Mouse (Mus musculus): ENCODE data around the gene Tmem270. TPM values are rescaled to one million over a fixed set of nuclear protein-coding genes. Genes with fewer than 3 reads are reported as not detected.

Gene Tmem270
- total RNA-seq, 2 experiments from 2014 or later, result not detected

GRCm38 (mm10) chr5:134929988-134930387, 23.5 kb upstream of the Tmem270 start:
- no peak for DNase-seq

- no peak for DNase-seq
These were observed 20.2 kb upstream of the Tmem270 start for GRCm38 (mm10) chr5:134926726-134927125.

- DNase-seq, result no peak
These were observed 16.6 kb upstream of the Tmem270 start for GRCm38 (mm10) chr5:134923141-134923540.

GRCm38 (mm10) chr5:134921106-134921505, 14.6 kb upstream of the Tmem270 start:
- no peak for DNase-seq

- no peak for DNase-seq
These were observed 13.7 kb upstream of the Tmem270 start for GRCm38 (mm10) chr5:134920106-134920687.

- no peak for DNase-seq
These were observed 12.6 kb upstream of the Tmem270 start for GRCm38 (mm10) chr5:134919097-134919496.

GRCm38 (mm10) chr5:134918071-134918832, 11.7 kb upstream of the Tmem270 start:
- peak; percentile 64 for DNase-seq

GRCm38 (mm10) chr5:134915311-134915710, 8.8 kb upstream of the Tmem270 start, which contains the start of gene Cldn13:
Gene Cldn13, minus strand, starts transcription at chr5:134915526.
- no peak for DNase-seq

- no peak for DNase-seq
These were observed 8.0 kb upstream of the Tmem270 start for GRCm38 (mm10) chr5:134914510-134914909.

GRCm38 (mm10) chr5:134913753-134914152, 7.2 kb upstream of the Tmem270 start:
- DNase-seq, result no peak

GRCm38 (mm10) chr5:134913352-134913751, 6.8 kb upstream of the Tmem270 start:
- DNase-seq, result no peak

- no peak for DNase-seq
These were observed 5.4 kb upstream of the Tmem270 start for GRCm38 (mm10) chr5:134911901-134912300.

GRCm38 (mm10) chr5:134907135-134907534, 602 bp upstream of the Tmem270 start:
- peak; percentile 96 for DNase-seq

- no peak for DNase-seq
These were observed 4.9 kb downstream of the Tmem270 start for GRCm38 (mm10) chr5:134901644-134902027.

GRCm38 (mm10) chr5:134901012-134901643, 5.4 kb downstream of the Tmem270 start:
- DNase-seq, result no peak

- no peak for DNase-seq
These were observed 8.9 kb downstream of the Tmem270 start for GRCm38 (mm10) chr5:134897596-134897995.

- DNase-seq, result no peak
These were observed 9.6 kb downstream of the Tmem270 start for GRCm38 (mm10) chr5:134896965-134897364.

GRCm38 (mm10) chr5:134895291-134895690, 11.2 kb downstream of the Tmem270 start:
- no peak for DNase-seq

- no peak for DNase-seq
These were observed 13.8 kb downstream of the Tmem270 start for GRCm38 (mm10) chr5:134892717-134893116.

- DNase-seq, result no peak
These were observed 15.0 kb downstream of the Tmem270 start for GRCm38 (mm10) chr5:134891552-134891951.

- DNase-seq, result no peak
These were observed 15.9 kb downstream of the Tmem270 start for GRCm38 (mm10) chr5:134890601-134891054.

- DNase-seq, result no peak
These were observed 18.0 kb downstream of the Tmem270 start for GRCm38 (mm10) chr5:134888505-134888904.

All from gastrocnemius, postnatal 10 days (tissue).